Mouse (Mus musculus) brain, embryonic 14.5 days (tissue): ENCODE measurements around the gene Taf10.

ENCODE experiments used
- CTCF ChIP-seq: fragments of 200-500 bp; IDR thresholded peaks from 2 replicates; pipeline ENCODE4 v1.5.1; 2012; ENCODE audit warnings: inconsistent platforms, mild to moderate bottlenecking, moderate library complexity, borderline replicate concordance; ENCODE audit not compliant: insufficient read depth, insufficient read length; ENCODE audit errors: extremely low read depth
- POLR2A ChIP-seq: fragments of 200-500 bp; IDR thresholded peaks from 2 replicates; pipeline ENCODE4 v1.6.1; 2012; ENCODE audit warnings: mild to moderate bottlenecking, inconsistent platforms, borderline replicate concordance; ENCODE audit not compliant: poor library complexity, insufficient read depth, insufficient read length, severe bottlenecking; ENCODE audit errors: extremely low read depth

- TF ChIP-seq CTCF: no peak
- no peak for TF ChIP-seq POLR2A
Measured at GRCm38 (mm10) chr7:105761813-105762484, 17.8 kb upstream of the Taf10 start.
